Mouse (Mus musculus): ENCODE measurements at regions not wholly inside any gene's neighbourhood (a gene's known extent, or its start where the extent isn't known, plus 50 kb on each side); places are given as distances from the start of the nearest gene placed in this dataset.

DNA sequence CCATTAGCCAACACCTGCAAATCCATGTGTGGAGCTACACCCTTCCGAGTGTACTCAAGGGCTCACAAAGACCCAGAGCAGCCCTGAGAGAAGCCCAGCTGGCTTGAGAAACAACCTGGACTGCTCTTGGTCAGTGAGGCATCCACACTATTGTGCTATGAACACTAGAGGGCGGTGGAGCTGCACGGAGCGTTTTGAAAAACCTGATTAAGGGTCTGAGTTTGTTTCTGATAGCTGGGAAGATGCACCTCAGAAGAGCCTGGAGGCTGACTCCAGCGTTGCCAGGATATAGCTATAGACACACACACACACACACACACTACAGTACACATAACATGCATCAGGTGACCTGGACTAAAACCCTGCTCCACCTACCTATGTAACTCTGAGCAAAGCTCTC is 185.5 kb downstream of the Prdm2 start:
- H3K4me1 ChIP-seq (ENCODE audit: control insufficient read depth, insufficient read depth, insufficient read length), result no peaks in the 10 kb centered on the region
- H3K4me3 ChIP-seq (ENCODE audit: extremely low read depth, insufficient read depth, insufficient read length), result no peak overlapping the region
- TF ChIP-seq POLR2A (IDR thresholded peaks at IDR 0.05; ENCODE audit: low read depth, low read length) (no peak), CTCF (IDR thresholded peaks at IDR 0.05; ENCODE audit: extremely low read depth, insufficient read depth, insufficient read length, insufficient replicate concordance) (peak; percentile 75; the same call in 1 of the 2 replicates)
- peak in 1 of 2 experiments; percentile 25 for DNase-seq (ENCODE audit: low read depth in 1 of 2, low spot score in 2 of 2)
- H3K27me3 ChIP-seq (ENCODE audit: control insufficient read depth, insufficient read depth, low read length), result no peaks in the 10 kb centered on the region
- 5% methylated on average over 5 of the region's 5 CpGs for WGBS
- H3K36me3 ChIP-seq (ENCODE audit: control insufficient read depth, insufficient read depth, low read length), result no peaks in the 10 kb centered on the region
- H3K27ac ChIP-seq (ENCODE audit: insufficient read depth, low read length), result no peak overlapping the region

DNA sequence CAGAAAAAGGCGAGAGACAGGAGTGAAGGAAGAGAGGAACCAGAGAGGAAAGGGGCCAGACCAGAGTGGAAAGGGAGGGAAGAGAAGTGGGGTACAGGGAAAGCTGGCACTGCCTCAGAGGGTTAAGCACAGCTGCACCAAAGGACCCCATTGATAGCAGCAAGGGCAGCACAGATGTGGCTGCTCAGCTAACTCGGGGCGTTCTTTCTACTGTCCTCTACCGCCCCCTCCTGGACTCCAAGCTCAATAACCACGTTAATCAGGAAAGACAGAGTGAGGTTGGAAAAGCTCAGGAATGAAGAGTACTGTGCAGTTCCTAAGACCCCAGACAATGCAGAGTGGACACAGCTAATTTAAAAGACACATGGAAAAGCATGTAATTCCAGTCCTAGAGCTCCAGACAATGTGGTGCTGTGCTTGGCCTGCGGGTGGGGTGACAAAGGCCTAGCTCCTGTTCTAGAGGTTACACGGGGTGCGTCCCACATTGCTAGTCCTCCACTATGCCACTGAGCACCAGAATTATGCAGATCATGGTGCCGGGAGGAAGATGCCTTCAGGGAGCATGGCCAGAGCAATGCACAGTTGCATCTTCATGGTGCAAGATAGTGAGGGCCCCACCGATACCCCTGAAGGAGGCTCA is 191.4 kb downstream of the Prdm2 start:
- H3K27ac ChIP-seq (ENCODE audit: insufficient read depth, low read length), result no peak overlapping the region
- H3K36me3 ChIP-seq (ENCODE audit: control insufficient read depth, insufficient read depth, low read length), result no peaks in the 10 kb centered on the region
- no peaks in the 10 kb centered on the region for H3K4me1 ChIP-seq (ENCODE audit: control insufficient read depth, insufficient read depth, insufficient read length)
- DNase-seq (ENCODE audit: low read depth in 1 of 2, low spot score in 2 of 2), result no peak
- no peaks in the 10 kb centered on the region for H3K27me3 ChIP-seq (ENCODE audit: control insufficient read depth, insufficient read depth, low read length)
- TF ChIP-seq POLR2A (IDR thresholded peaks at IDR 0.05; ENCODE audit: low read depth, low read length) (no peak), CTCF (IDR thresholded peaks at IDR 0.05; ENCODE audit: extremely low read depth, insufficient read depth, insufficient read length, insufficient replicate concordance) (peak; percentile 26; the same call in 1 of the 2 replicates)
- WGBS, result 55% methylated on average over 10 of the region's 10 CpGs
- no peak overlapping the region for H3K4me3 ChIP-seq (ENCODE audit: extremely low read depth, insufficient read depth, insufficient read length)

DNA sequence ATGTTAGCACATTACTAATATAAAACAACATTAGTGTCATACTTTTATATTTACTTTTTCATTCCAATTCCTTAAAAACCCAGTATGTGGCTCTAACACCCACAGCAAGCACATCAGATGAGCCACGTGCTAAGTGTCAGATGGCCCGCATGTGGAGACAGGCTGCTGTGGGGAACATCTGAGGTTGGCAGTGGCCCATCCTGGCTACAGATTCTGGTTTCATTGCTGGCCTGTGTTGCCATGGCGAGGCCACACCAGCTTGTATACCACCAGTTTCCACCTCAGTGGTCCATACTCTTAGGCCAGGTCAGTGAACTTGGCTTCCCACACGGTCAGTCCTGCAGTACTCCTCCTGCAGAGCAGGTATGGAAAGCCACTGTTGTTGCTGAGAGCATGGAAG is 192.1 kb downstream of the Prdm2 start:
- Histone ChIP-seq H3K27ac (ENCODE audit: insufficient read depth, low read length) (no peak overlapping the region), H3K4me3 (ENCODE audit: extremely low read depth, insufficient read depth, insufficient read length) (no peak overlapping the region), H3K27me3 (ENCODE audit: control insufficient read depth, insufficient read depth, low read length) (no peaks in the 10 kb centered on the region), H3K36me3 (ENCODE audit: control insufficient read depth, insufficient read depth, low read length) (no peaks in the 10 kb centered on the region), H3K4me1 (ENCODE audit: control insufficient read depth, insufficient read depth, insufficient read length) (no peaks in the 10 kb centered on the region)
- WGBS, result 76% methylated on average over 4 of the region's 4 CpGs
- no peak for TF ChIP-seq CTCF (IDR thresholded peaks at IDR 0.05; ENCODE audit: extremely low read depth, insufficient read depth, insufficient read length, insufficient replicate concordance)
- no peak for TF ChIP-seq POLR2A (IDR thresholded peaks at IDR 0.05; ENCODE audit: low read depth, low read length)
- no peak for DNase-seq (ENCODE audit: low read depth in 1 of 2, low spot score in 2 of 2)

DNA sequence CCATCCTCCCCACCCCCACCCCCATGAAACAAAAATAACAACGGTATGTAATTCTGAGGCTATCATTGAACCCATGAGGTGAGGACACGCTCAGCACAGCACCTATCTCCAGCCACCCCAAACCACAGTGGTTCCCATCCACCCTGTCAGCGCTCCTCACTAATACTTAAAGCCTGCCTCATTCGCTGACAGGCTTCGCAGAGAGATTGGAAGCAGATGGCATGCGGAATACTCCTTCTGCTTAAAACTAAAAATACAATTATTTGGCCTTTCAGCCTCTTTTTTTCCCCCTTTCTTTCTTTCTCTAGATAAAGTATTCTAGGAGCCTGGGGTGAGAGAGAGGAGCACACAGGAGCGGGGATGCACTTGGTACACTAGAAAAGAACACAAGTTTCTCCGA is 199.9 kb downstream of the Prdm2 start:
- H3K36me3 ChIP-seq (ENCODE audit: control insufficient read depth, insufficient read depth, low read length), result no peaks in the 10 kb centered on the region
- WGBS, result 87% methylated on average over 8 of the region's 8 CpGs
- H3K4me3 ChIP-seq (ENCODE audit: extremely low read depth, insufficient read depth, insufficient read length), result no peak overlapping the region
- no peaks in the 10 kb centered on the region for H3K27me3 ChIP-seq (ENCODE audit: control insufficient read depth, insufficient read depth, low read length)
- no peak for DNase-seq (ENCODE audit: low read depth in 1 of 2, low spot score in 2 of 2)
- no peak overlapping the region for H3K27ac ChIP-seq (ENCODE audit: insufficient read depth, low read length)
- TF ChIP-seq POLR2A (IDR thresholded peaks at IDR 0.05; ENCODE audit: low read depth, low read length) (no peak), CTCF (IDR thresholded peaks at IDR 0.05; ENCODE audit: extremely low read depth, insufficient read depth, insufficient read length, insufficient replicate concordance) (no peak)
- H3K4me1 ChIP-seq (ENCODE audit: control insufficient read depth, insufficient read depth, insufficient read length), result no peaks in the 10 kb centered on the region

DNA sequence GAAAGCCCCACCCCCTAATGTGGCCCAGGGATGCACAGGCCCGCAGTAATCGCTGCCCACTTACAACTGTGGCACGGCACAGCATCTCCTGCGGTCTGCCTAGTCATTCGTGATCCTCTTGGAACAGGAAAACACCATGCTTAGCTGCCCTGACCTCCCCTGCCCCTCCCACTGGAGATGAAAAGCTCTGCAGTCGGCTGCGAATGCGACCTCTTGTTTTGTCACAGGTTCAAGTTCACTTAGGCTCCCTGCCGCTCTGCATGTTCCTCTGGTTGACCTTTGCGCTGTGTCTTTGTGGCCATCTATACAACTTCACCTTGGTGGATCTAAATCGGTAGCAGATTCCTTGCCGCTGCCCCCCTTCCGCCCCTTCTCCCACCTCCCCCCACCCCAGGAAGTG is 210.8 kb downstream of the Prdm2 start:
- DNase-seq (ENCODE audit: low read depth in 1 of 2, low spot score in 2 of 2), result no peak
- Histone ChIP-seq H3K27ac (ENCODE audit: insufficient read depth, low read length) (no peak overlapping the region), H3K4me1 (ENCODE audit: control insufficient read depth, insufficient read depth, insufficient read length) (no peaks in the 10 kb centered on the region), H3K36me3 (ENCODE audit: control insufficient read depth, insufficient read depth, low read length) (no peaks in the 10 kb centered on the region), H3K4me3 (ENCODE audit: extremely low read depth, insufficient read depth, insufficient read length) (no peak overlapping the region), H3K27me3 (ENCODE audit: control insufficient read depth, insufficient read depth, low read length) (no peaks in the 10 kb centered on the region)
- no peak for TF ChIP-seq CTCF (IDR thresholded peaks at IDR 0.05; ENCODE audit: extremely low read depth, insufficient read depth, insufficient read length, insufficient replicate concordance)
- TF ChIP-seq POLR2A (IDR thresholded peaks at IDR 0.05; ENCODE audit: low read depth, low read length), result no peak
- WGBS, result 50% methylated on average over 13 of the region's 13 CpGs

DNA sequence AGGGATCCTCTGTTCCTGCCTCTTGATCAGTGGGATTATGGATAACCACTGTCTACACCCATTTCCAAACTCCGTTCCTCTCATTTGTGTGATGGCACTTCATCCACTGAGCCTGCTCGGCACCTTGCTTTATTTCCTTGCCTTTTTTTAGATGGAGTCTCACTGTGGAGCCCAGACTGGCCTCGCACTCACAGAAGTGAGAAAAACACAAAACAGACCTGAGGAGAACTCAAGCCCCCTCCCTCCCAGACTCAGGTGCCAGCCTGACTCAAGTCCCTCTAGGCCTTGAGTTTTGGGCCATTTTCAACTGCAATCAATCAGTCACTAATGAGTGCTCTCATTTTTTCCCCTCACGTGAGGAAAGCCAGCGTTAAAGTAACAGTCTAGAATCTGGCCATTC is 211.3 kb downstream of the Prdm2 start:
- no peaks in the 10 kb centered on the region for H3K36me3 ChIP-seq (ENCODE audit: control insufficient read depth, insufficient read depth, low read length)
- DNase-seq (ENCODE audit: low read depth in 1 of 2, low spot score in 2 of 2), result no peak
- WGBS, result 79% methylated on average over 5 of the region's 5 CpGs
- TF ChIP-seq CTCF (IDR thresholded peaks at IDR 0.05; ENCODE audit: extremely low read depth, insufficient read depth, insufficient read length, insufficient replicate concordance) (no peak), POLR2A (IDR thresholded peaks at IDR 0.05; ENCODE audit: low read depth, low read length) (no peak)
- no peaks in the 10 kb centered on the region for H3K27me3 ChIP-seq (ENCODE audit: control insufficient read depth, insufficient read depth, low read length)
- no peaks in the 10 kb centered on the region for H3K4me1 ChIP-seq (ENCODE audit: control insufficient read depth, insufficient read depth, insufficient read length)
- no peak overlapping the region for H3K4me3 ChIP-seq (ENCODE audit: extremely low read depth, insufficient read depth, insufficient read length)
- no peak overlapping the region for H3K27ac ChIP-seq (ENCODE audit: insufficient read depth, low read length)

DNA sequence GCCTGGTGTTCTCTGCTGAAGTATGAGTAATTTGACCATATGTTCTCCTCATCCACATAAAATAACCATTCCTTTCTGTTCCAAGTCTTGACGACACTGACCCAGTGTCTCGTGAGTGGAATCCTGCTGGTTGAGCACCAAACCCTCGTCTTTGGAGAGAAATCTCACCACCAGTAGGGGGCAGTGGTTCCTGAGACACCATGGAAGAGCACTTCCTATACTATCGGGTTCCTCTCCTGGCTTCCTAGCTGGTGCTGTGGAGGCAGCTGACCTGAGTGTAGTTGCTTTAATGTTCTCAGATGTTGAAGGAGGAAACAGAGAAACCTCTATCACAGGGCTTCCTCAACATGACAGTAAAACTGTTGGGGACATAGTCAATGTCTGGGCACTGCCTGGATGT is 216.4 kb downstream of the Prdm2 start:
- 65% methylated on average over 4 of the region's 4 CpGs for WGBS
- Histone ChIP-seq H3K36me3 (ENCODE audit: control insufficient read depth, insufficient read depth, low read length) (no peaks in the 10 kb centered on the region), H3K27me3 (ENCODE audit: control insufficient read depth, insufficient read depth, low read length) (no peaks in the 10 kb centered on the region), H3K4me1 (ENCODE audit: control insufficient read depth, insufficient read depth, insufficient read length) (no peaks in the 10 kb centered on the region), H3K27ac (ENCODE audit: insufficient read depth, low read length) (no peak overlapping the region), H3K4me3 (ENCODE audit: extremely low read depth, insufficient read depth, insufficient read length) (no peak overlapping the region)
- TF ChIP-seq POLR2A (IDR thresholded peaks at IDR 0.05; ENCODE audit: low read depth, low read length) (no peak), CTCF (IDR thresholded peaks at IDR 0.05; ENCODE audit: extremely low read depth, insufficient read depth, insufficient read length, insufficient replicate concordance) (no peak)
- DNase-seq (ENCODE audit: low read depth in 1 of 2, low spot score in 2 of 2), result no peak
